Mouse (Mus musculus) spleen, postnatal 4 days (tissue): ENCODE results near the gene Mycbpap.

Experiments
- DNase-seq, 2 experiments: peaks; one replicate each; pipeline ENCODE4 v3.0.0; 2022; ENCODE audit warnings: low spot score in 2 of 2

Gene Mycbpap

GRCm38 (mm10) chr11:94521219-94521843 is at the start of gene Mycbpap:
Gene Mycbpap, minus strand, starts transcription at chr11:94521742.
- DNase-seq = peak; percentile 26 to 67

GRCm38 (mm10) chr11:94570612-94571011 is 49.1 kb upstream of the Mycbpap start:
- no peak for DNase-seq

- DNase-seq = no peak
Observed at GRCm38 (mm10) chr11:94567326-94567725, 45.8 kb upstream of the Mycbpap start.

GRCm38 (mm10) chr11:94566534-94566933 is 45.0 kb upstream of the Mycbpap start:
- DNase-seq = no peak

GRCm38 (mm10) chr11:94565151-94565479 is 43.6 kb upstream of the Mycbpap start:
- DNase-seq = no peak

GRCm38 (mm10) chr11:94564437-94565150 is 43.1 kb upstream of the Mycbpap start, which contains the start of gene Chad:
Gene Chad, plus strand, starts transcription at chr11:94565047.
- DNase-seq = peak; percentile 50 to 76

GRCm38 (mm10) chr11:94563821-94564220 is 42.3 kb upstream of the Mycbpap start:
- DNase-seq = no peak

GRCm38 (mm10) chr11:94563383-94563782 is 41.8 kb upstream of the Mycbpap start:
- DNase-seq = no peak

- DNase-seq = no peak
Observed at GRCm38 (mm10) chr11:94558226-94558625, 36.7 kb upstream of the Mycbpap start.

- DNase-seq = no peak
Observed at GRCm38 (mm10) chr11:94550442-94550744, 28.9 kb upstream of the Mycbpap start.

GRCm38 (mm10) chr11:94549691-94550441 is 28.3 kb upstream of the Mycbpap start:
- no peak for DNase-seq

- peak; percentile 90 to 98 for DNase-seq
Observed at GRCm38 (mm10) chr11:94548888-94549690, 27.5 kb upstream of the Mycbpap start, which contains the start of gene Rsad1. Gene Rsad1, minus strand, starts transcription at chr11:94549255.

- DNase-seq = peak in 1 of 2 experiments; percentile 71
Observed at GRCm38 (mm10) chr11:94548041-94548784, 26.7 kb upstream of the Mycbpap start.

GRCm38 (mm10) chr11:94547271-94547670 is 25.7 kb upstream of the Mycbpap start:
- DNase-seq = peak in 1 of 2 experiments; percentile 55

GRCm38 (mm10) chr11:94546381-94546780 is 24.8 kb upstream of the Mycbpap start:
- DNase-seq = peak in 1 of 2 experiments; percentile 53

GRCm38 (mm10) chr11:94544422-94544821 is 22.9 kb upstream of the Mycbpap start:
- DNase-seq = peak in 1 of 2 experiments; percentile 56

- DNase-seq = peak; percentile 70 to 89
Observed at GRCm38 (mm10) chr11:94543932-94544331, 22.4 kb upstream of the Mycbpap start.

GRCm38 (mm10) chr11:94543344-94543743 is 21.8 kb upstream of the Mycbpap start:
- no peak for DNase-seq

GRCm38 (mm10) chr11:94542400-94542799 is 20.9 kb upstream of the Mycbpap start:
- DNase-seq = peak in 1 of 2 experiments; percentile 54

GRCm38 (mm10) chr11:94539761-94540160 is 18.2 kb upstream of the Mycbpap start:
- no peak for DNase-seq

GRCm38 (mm10) chr11:94538733-94539292 is 17.3 kb upstream of the Mycbpap start:
- DNase-seq = no peak
